Mouse (Mus musculus) right cerebral cortex, postnatal 36 days (tissue): ENCODE data around the gene Lmntd1.
A peak's percentile ranks its signal among the peaks of the same experiment; 100 is the strongest.

Experiments
- DNase-seq, 2 experiments: peaks; one replicate each; pipeline ENCODE4 v3.0.0; 2022; ENCODE audit warnings: low spot score in 2 of 2, mixed read lengths in 1 of 2

Gene Lmntd1

GRCm38 (mm10) chr6:145433897-145434296, 180.2 kb downstream of the Lmntd1 start:
- no peak for DNase-seq

DNA sequence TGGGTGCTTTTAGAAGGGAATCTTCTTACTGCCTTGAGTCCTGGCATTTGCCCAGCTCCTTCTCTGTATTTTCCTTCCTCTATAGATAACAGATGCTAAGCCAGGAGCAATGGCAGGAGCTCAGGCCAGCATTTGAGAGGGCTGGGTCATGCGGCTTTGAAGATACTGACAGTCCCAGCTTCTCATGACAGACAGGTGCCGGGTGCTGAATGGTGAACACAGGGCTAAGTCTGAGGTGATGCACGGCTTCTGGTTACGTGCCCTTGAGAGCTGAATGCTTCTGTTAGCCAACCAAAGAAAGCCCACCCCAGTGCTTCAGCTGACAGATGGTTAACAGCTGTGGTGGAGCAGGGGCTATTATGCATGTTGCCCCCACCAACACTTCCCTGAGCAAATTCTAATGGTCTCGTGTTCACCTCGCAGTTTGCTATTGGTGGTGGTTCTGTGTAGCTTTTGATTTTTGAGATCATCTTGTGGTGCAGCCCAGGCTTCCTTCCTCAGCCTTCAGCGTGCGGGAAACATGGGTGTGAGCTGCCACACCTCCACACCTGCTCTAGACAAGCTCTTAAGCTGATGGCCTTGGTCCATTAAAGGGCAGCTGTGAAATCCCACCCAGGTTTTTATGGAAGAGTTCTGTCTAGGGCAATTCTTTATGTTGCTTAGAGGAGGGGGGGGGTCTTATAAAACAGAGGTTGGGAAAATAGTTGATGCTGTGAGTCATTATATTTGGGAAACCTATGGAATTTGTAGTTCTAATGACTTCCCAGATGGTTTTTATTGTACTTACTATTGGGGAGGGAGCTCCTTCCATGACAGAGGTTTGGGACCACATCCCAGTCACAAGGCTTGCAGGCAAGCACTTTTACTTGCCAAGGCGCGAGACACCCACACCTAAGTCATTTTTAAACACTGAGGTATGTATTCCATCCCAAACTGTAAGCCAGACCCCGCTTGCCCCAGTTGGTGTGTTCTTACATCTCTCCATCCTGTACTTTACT, 181.1 kb downstream of the Lmntd1 start:
- no peak for DNase-seq

GRCm38 (mm10) chr6:145431747-145432146, 182.4 kb downstream of the Lmntd1 start:
- DNase-seq, result no peak

DNA sequence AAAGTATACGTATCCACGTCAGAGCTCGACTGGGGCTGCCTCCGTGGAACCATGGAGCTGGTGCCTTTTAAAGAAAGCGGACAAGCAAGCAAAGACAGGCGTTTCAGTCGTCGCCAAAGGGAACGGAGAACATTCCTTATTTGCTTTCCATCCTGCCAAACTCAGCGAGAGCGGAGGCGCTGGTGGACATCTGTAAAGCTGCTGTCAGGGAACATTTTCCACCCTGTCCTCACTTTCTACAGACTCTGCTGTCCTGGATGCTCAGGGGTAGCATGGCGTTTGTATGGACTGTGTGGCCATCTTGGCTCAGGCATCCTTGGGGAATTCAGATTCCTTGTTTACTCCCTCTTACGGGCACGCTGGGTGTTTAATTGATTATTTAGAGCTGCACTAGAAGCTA, 186.7 kb downstream of the Lmntd1 start:
- no peak for DNase-seq

GRCm38 (mm10) chr6:145426501-145426900, 187.6 kb downstream of the Lmntd1 start:
- DNase-seq, result no peak

DNA sequence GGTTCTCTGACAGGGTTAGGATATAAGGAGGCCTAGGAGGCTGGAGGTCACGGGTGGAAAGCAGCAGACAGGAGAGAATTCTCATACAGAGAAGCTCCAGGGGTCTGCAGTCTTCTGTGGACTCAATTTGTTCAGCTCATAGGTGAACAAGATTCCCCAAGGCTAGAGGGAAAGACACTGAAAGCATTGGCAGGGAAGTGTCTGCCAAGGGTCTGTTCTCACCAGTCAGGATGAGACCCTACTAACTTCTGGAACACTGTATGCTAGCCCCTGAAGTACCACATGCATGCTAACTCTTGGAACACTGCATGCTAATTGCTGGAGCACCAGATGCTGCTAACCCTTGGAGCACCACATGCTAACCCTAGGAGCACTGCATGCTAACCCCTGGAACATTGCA, 190.0 kb downstream of the Lmntd1 start:
- no peak for DNase-seq

GRCm38 (mm10) chr6:145423484-145423883, 190.6 kb downstream of the Lmntd1 start:
- DNase-seq, result peak in 1 of 2 experiments; percentile 17

DNA sequence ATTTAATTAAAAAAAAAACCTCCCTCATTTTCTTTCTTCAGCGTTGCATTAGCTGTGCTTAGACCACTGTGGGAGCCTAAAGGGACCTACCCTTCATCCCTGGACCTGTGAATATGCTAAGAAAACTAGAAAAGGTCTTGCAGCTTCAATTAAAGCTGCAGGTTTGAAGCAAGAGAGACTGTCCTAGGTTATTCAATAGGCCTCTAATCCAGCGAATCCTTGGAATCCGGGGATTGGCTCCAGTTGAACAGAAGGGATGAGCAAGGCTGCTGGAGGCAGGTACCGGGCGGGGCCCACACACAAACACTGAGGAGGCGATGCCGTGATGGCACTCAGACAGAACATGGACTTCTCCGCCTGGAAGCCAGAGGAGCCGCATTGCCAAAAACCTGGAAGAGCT, 192.5 kb downstream of the Lmntd1 start:
- DNase-seq, result no peak

- DNase-seq, result no peak
These were observed 193.7 kb downstream of the Lmntd1 start for GRCm38 (mm10) chr6:145420407-145420806.

DNA sequence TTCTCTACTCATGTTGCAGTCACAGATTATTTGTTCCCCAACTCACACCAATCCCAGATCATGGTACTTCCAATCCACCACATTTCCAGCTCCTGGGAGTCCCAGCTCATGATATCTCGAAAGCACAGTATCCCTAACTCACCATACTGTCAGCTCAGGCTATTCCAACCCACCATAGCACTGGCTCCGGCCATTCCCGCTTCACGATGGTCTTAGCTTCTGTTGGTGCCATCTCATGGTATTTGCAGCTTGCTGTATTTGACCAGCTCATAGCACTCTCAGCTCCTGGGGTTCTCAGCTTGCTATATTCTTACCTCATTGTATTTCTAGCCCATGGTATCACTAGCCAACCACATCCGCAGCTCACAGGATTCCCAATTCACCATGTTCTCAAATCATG, 195.3 kb downstream of the Lmntd1 start:
- DNase-seq, result no peak

- DNase-seq, result no peak
These were observed 196.2 kb downstream of the Lmntd1 start for GRCm38 (mm10) chr6:145417720-145418440.

DNA sequence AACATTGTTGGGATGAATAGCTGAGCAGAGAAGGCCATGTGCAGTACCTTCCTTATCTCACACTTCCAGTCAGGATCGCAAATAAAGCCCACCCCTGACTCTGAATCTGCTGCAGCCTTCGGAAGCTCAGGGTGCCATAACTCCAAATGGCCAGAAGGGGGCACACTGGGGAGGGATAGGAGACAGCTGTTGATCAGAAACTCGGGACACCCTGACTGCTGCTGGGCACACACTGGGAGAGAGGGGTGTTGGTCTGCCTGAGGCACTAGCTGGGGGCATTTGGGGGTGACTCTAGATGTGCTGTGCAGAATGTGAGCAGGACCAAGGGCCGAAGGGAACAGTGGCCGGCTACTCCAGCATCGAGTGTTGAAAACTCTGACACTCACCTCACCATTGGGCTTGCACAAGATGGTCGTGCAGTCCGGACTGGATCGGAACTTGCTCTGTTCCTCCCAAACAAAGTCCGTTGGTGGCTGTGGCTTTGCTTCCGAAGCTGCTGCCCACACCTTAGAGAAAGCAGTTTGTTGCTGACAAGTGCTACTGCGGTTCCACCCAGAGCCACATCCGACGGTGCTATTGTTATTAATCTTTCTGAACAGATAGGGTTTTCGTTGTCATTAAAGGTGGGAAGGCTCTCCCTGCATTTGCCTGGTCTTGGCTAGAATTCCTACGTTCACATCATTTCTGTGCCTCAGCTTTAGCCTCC, 197.0 kb downstream of the Lmntd1 start:
- no peak for DNase-seq

DNA sequence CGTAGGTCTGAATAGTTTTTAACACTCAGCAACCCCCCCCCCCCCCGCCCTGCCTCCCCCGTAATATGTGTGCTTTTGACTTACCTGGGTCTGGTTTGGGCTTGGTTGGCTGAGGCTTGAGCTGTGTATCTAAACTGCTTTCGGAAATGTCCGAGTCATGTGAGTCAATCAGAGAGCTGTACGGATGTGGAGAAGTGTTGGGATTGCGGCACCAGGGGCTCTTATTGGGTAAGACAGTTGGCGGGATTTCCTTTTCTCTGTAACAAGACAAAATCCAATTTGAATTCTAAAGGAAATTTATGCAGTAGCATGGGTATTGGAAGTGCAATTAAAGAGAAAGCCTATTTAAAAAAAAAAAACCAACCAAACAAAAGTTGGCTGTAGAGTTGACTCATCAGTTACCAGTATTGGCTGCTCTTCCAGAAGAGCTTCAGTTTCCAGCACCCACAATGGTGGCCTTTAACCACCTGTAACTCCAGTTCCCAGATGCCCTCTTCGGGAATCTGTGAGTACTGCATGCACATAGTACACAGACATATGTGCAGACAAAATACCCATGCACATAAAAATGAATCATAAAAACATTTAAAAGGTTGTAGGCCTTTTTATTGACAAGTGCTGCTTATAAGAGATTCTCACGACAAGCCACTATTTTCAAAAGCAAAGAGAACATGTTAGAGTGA, 209.6 kb downstream of the Lmntd1 start:
- no peak for DNase-seq

DNA sequence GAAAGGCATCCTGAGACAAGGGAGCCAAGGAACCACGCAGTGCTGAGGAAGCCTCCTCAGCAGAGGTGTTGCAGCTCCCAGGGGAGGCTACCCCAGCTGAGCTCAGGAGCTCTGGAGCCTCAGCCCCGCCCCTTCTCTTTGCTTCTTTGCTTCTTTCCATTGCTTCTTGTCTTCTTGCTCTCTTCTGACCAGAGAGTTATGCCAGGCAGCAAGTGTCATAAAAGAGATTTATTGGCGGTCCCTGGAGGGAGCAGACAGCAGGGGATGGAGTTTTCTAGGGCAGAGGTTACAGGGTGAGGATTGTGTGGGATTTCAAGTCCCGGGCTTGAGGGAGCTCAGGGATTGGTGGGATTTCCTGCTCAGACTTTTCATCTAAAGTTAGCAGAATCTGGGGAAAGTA, 213.0 kb downstream of the Lmntd1 start:
- DNase-seq, result no peak

GRCm38 (mm10) chr6:145397881-145398280, 216.2 kb downstream of the Lmntd1 start:
- no peak for DNase-seq

- no peak for DNase-seq
These were observed 217.6 kb downstream of the Lmntd1 start for GRCm38 (mm10) chr6:145396534-145396933.

DNA sequence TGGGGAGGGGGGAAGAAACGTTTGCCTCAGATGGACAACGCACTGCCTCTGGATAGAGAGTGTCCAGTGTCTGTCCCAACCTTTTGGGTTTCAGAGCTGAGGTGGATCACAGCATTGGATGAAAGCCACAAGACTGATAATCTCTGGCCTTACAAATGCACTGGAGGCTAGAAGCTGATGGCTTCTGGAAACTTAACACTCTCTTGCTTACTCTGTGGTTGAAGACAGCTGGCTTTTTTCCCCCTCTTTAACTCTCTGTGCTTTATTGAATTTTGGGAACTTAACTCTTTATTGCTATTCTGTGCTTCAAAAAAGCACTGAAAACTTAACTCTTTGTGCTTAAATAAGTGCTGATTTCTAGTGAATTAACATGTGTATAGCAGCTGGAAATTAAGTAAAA, 223.7 kb downstream of the Lmntd1 start:
- no peak for DNase-seq

GRCm38 (mm10) chr6:145389904-145390303, 224.2 kb downstream of the Lmntd1 start:
- DNase-seq, result peak; percentile 73 to 81

GRCm38 (mm10) chr6:145387378-145387777, 226.7 kb downstream of the Lmntd1 start:
- peak; percentile 38 to 64 for DNase-seq

- no peak for DNase-seq
These were observed 231.3 kb downstream of the Lmntd1 start for GRCm38 (mm10) chr6:145382586-145383380.

GRCm38 (mm10) chr6:145380961-145381360, 233.2 kb downstream of the Lmntd1 start:
- no peak for DNase-seq
